Mouse (Mus musculus): ENCODE data around the gene Mark2.

- no peak for TF ChIP-seq CTCF (IDR thresholded peaks at IDR 0.05; ENCODE audit: low read depth, low read length)
- TF ChIP-seq POLR2A (IDR thresholded peaks at IDR 0.05; ENCODE audit: insufficient read depth, low read length) = no peak
- no peak for TF ChIP-seq EP300 (IDR thresholded peaks at IDR 0.05; ENCODE audit: insufficient read depth, low read depth, low read length)
These were observed 31.8 kb downstream of the Mark2 start for GRCm38 (mm10) chr19:7309738-7310330.
